Mouse (Mus musculus) adrenal gland, adult 2 months (tissue): ENCODE data around the gene Fndc10. TPM values are rescaled to one million over a fixed set of nuclear protein-coding genes. Genes with fewer than 3 reads are reported as not detected.
"Not testable (repeated sequence)": the region's sequence is repeated elsewhere in the genome, so short reads cannot be mapped to it uniquely, and the experiment has no call there.

Source experiments
- DNase-seq: peaks from one replicate; pipeline ENCODE4 v3.0.0; 2021
- polyA plus RNA-seq: library from polyadenylated mRNA; depleted of rRNA; stranded (reverse); fragments of >200 nt; gene quantifications from 2 replicates; pipeline ENCODE4 v1.2.3, GENCODE M21; 2012; rRNA removed
- total RNA-seq, 2 experiments: library from RNA; stranded (reverse); gene quantifications; 2 replicates each; pipeline ENCODE4 v1.2.3; 2021

The Fndc10 gene
- total and polyA plus RNA-seq, 3 experiments = 42.6 to 266 (median 65.1) TPM

GRCm38 (mm10) chr4:155734951-155735702 is 41.0 kb downstream of the Fndc10 start:
- DNase-seq = peak; percentile 55

- no peak for DNase-seq
Observed at GRCm38 (mm10) chr4:155735788-155736187, 41.6 kb downstream of the Fndc10 start.

GRCm38 (mm10) chr4:155736421-155736820 is 42.3 kb downstream of the Fndc10 start:
- DNase-seq = no peak

DNA sequence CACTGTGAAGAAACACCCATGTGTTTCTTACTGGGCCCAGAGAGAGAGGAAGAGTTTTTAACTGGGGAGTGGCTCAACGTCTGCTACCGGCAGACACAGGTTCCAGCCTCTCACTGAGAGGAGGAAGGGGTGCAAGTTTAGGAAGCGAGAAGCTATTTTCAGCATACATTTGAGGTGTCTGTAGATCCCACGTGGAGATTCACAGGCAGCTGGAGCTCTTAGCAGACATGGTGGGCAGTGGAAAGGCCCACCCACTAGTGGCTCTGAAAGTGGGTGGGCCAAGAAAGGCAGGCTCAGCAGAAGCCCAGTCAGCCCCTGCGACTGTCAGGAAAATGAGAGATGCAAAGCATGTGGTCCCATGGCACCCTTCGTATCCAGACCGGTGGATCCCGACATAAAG is 44.1 kb downstream of the Fndc10 start:
- DNase-seq = no peak

DNA sequence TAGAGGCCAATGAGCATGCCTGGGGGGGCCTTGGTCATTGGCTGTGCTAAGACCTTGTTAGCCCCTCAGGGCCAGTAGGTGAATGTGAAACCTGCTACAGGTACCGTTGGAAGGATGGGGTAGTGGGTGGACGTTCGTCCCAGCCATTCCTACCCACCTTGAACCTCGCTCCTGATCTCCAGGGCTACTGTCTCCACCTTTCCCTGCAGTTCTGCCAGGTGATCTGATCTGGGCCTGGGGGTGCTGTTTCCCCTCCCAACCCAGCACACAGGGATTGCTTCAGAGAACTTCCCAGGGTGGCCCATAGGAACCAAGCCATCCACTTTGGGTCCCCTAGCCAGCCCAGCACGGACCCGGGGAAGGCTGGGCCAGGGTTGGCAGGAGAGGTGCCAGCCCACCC is 45.0 kb downstream of the Fndc10 start:
- DNase-seq = no peak

DNA sequence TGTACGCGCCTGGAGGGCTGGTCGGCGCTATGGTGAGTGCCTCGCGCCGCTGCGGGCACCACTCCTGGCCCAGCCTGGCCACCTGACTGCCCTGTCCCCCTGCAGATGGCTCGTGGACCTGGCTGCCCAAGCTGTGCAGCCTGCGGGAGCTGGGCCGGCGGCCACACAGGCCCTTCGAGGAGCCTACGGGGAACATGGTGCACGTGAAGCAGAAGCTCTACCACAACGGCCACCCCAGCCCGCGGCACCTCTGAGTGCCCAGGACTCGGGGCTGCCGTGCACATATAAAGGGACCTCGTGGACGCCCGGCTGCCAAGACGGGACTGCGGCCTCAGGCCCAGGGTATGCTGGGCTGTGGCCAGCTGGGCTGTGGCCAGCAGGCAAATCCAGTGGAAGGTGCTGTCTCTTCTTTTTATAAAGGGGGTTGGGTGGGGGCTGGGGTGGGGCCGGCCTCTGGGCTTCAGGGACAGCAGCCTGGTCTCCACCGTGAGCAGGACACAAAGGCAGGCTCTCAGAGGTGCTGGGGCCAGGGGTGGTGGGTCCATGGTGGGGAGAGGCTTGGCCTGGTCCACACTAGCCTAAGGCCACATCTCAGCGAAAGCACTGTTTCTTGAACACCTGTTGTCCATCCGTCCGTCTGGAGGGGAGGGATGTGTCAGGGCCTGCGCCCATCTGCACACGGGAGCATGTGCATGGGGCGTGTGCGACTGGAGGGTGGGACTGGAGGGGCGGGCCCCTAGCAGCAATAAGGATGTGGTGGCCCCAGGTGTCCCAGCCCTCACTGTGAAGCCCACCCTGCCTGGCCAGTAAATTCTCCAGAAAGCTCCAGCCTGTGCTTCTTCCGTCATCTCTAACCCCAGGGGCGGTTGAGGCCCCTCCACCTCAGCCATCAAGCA is 45.8 kb downstream of the Fndc10 start:
- peak; percentile 27 for DNase-seq

- not testable (repeated sequence) for DNase-seq
Observed at GRCm38 (mm10) chr4:155740681-155741080, 46.5 kb downstream of the Fndc10 start.

DNA sequence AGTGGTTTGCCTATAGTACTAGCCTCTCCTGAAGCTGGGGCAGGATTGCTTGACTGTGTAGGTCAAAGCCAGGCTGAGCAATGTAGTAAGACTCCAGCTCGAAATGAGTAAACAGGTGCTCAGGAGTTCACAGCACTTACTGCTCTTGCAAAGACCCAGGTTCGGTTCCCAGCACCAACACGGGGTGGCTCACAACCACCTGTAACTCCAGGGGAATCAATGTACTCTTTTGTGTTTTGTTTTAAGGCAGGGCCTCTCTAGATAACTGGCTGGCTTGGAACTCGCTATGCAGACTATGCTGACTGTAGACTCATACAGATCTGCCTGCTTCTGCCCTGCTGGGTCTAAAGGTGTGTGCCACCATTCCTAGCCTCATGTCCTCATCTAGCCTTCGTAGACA is 48.5 kb downstream of the Fndc10 start:
- no peak for DNase-seq

GRCm38 (mm10) chr4:155744474-155744873 is 50.3 kb downstream of the Fndc10 start:
- DNase-seq = no peak

- no peak for DNase-seq
Observed at GRCm38 (mm10) chr4:155745136-155745535, 51.0 kb downstream of the Fndc10 start.

Other genes starting within 250 kb of the Fndc10 start
- gene Tmem52, start 225.2 kb upstream of the Fndc10 start, total RNA-seq = 10 to 100 TPM in 1 of 2 experiments, 1 to 10 TPM in 1; 7.5 to 13.1 TPM
- gene Tmem52, start 225.2 kb upstream of the Fndc10 start, polyA plus RNA-seq = 79.1 and 189 TPM in 2 replicates
- gene Gnb1, start 203.0 kb upstream of the Fndc10 start, total RNA-seq = 100 to 1,000 TPM; 445 to 452 TPM
- gene Gnb1, start 203.0 kb upstream of the Fndc10 start, polyA plus RNA-seq = 353 and 354 TPM in 2 replicates
- gene Nadk, start 132.0 kb upstream of the Fndc10 start, total RNA-seq = 100 to 1,000 TPM; 184 to 322 TPM
- gene Nadk, start 132.0 kb upstream of the Fndc10 start, polyA plus RNA-seq = 297 and 390 TPM in 2 replicates
- 10 to 100 TPM; 33.6 to 35.9 TPM for gene Slc35e2, start 92.9 kb upstream of the Fndc10 start, total RNA-seq
- gene Slc35e2, start 92.9 kb upstream of the Fndc10 start, polyA plus RNA-seq = 17.5 and 29.6 TPM in 2 replicates
- gene Cdk11b, start 69.5 kb upstream of the Fndc10 start, total RNA-seq = 10 to 100 TPM; 41.6 to 46.7 TPM
- 11.9 and 18.9 TPM in 2 replicates for gene Cdk11b, start 69.5 kb upstream of the Fndc10 start, polyA plus RNA-seq
- not detected for gene Gm10563, start 48.9 kb upstream of the Fndc10 start, total RNA-seq
- gene Gm10563, start 48.9 kb upstream of the Fndc10 start, polyA plus RNA-seq = not detected in 2 replicates
- gene Mmp23, start 41.0 kb upstream of the Fndc10 start, total RNA-seq = 1 to 10 TPM; 5.2 to 7.6 TPM
- gene Mmp23, start 41.0 kb upstream of the Fndc10 start, polyA plus RNA-seq = 23.2 and 23.9 TPM in 2 replicates
- 10 to 100 TPM; 40.8 to 50.9 TPM for gene Mib2, start 25.1 kb upstream of the Fndc10 start, total RNA-seq
- gene Mib2, start 25.1 kb upstream of the Fndc10 start, polyA plus RNA-seq = 110 and 117 TPM in 2 replicates
- 100 to 1,000 TPM; 104 to 143 TPM for gene Ssu72, start 10.5 kb downstream of the Fndc10 start, total RNA-seq
- 178 and 190 TPM in 2 replicates for gene Ssu72, start 10.5 kb downstream of the Fndc10 start, polyA plus RNA-seq
- under 1 TPM; 0.55 to 0.73 TPM for gene Tmem240, start 40.5 kb downstream of the Fndc10 start, total RNA-seq
- 2.0 and 3.1 TPM in 2 replicates for gene Tmem240, start 40.5 kb downstream of the Fndc10 start, polyA plus RNA-seq
- gene Atad3a, start 66.8 kb downstream of the Fndc10 start, total RNA-seq = 10 to 100 TPM; 71.4 to 90.7 TPM
- gene Atad3a, start 66.8 kb downstream of the Fndc10 start, polyA plus RNA-seq = 226 and 242 TPM in 2 replicates
- 1 to 10 TPM; 2.5 to 4.8 TPM for gene Vwa1, start 80.4 kb downstream of the Fndc10 start, total RNA-seq
- 9.4 and 12.0 TPM in 2 replicates for gene Vwa1, start 80.4 kb downstream of the Fndc10 start, polyA plus RNA-seq
- under 1 TPM; 0.52 to 0.62 TPM for gene Tmem88b, start 91.5 kb downstream of the Fndc10 start, total RNA-seq
- gene Tmem88b, start 91.5 kb downstream of the Fndc10 start, polyA plus RNA-seq = 0.81 and 0.97 TPM in 2 replicates
- gene Ankrd65, start 96.1 kb downstream of the Fndc10 start, total RNA-seq = not detected
- gene Ankrd65, start 96.1 kb downstream of the Fndc10 start, polyA plus RNA-seq = 0.11 and 0.16 TPM in 2 replicates
- gene Mrpl20, start 108.5 kb downstream of the Fndc10 start, total RNA-seq = 100 to 1,000 TPM; 122 to 141 TPM
- 42.1 and 65.2 TPM in 2 replicates for gene Mrpl20, start 108.5 kb downstream of the Fndc10 start, polyA plus RNA-seq
- 100 to 1,000 TPM in 1 of 2 experiments, 10 to 100 TPM in 1; 70.2 to 118 TPM for gene Ccnl2, start 118.1 kb downstream of the Fndc10 start, total RNA-seq
- 56.0 and 58.2 TPM in 2 replicates for gene Ccnl2, start 118.1 kb downstream of the Fndc10 start, polyA plus RNA-seq
- gene Aurkaip1, start 136.9 kb downstream of the Fndc10 start, total RNA-seq = 100 to 1,000 TPM; 155 to 164 TPM
- 276 and 293 TPM in 2 replicates for gene Aurkaip1, start 136.9 kb downstream of the Fndc10 start, polyA plus RNA-seq
- gene Mxra8, start 145.3 kb downstream of the Fndc10 start, total RNA-seq = 10 to 100 TPM; 36.9 to 55.5 TPM
- 164 and 185 TPM in 2 replicates for gene Mxra8, start 145.3 kb downstream of the Fndc10 start, polyA plus RNA-seq
- gene Dvl1, start 153.1 kb downstream of the Fndc10 start, total RNA-seq = 10 to 100 TPM; 58.1 to 66.7 TPM
- gene Dvl1, start 153.1 kb downstream of the Fndc10 start, polyA plus RNA-seq = 187 and 202 TPM in 2 replicates
- under 1 TPM; 0.32 to 0.35 TPM for gene Tas1r3, start 169.0 kb downstream of the Fndc10 start, total RNA-seq
- gene Tas1r3, start 169.0 kb downstream of the Fndc10 start, polyA plus RNA-seq = 0.56 and 0.62 TPM in 2 replicates
- gene Cptp, start 175.1 kb downstream of the Fndc10 start, total RNA-seq = 10 to 100 TPM; 18.7 to 21.1 TPM
- 29.4 and 37.1 TPM in 2 replicates for gene Cptp, start 175.1 kb downstream of the Fndc10 start, polyA plus RNA-seq
- gene Ints11, start 175.2 kb downstream of the Fndc10 start, total RNA-seq = 10 to 100 TPM; 27.5 to 32.0 TPM
- gene Ints11, start 175.2 kb downstream of the Fndc10 start, polyA plus RNA-seq = 24.5 and 30.8 TPM in 2 replicates
- gene Pusl1, start 197.4 kb downstream of the Fndc10 start, total RNA-seq = 10 to 100 TPM; 21.8 to 28.4 TPM
- gene Pusl1, start 197.4 kb downstream of the Fndc10 start, polyA plus RNA-seq = 118 and 119 TPM in 2 replicates
- gene Acap3, start 197.5 kb downstream of the Fndc10 start, total RNA-seq = 10 to 100 TPM; 14.4 to 20.9 TPM
- 29.0 and 29.3 TPM in 2 replicates for gene Acap3, start 197.5 kb downstream of the Fndc10 start, polyA plus RNA-seq
- 10 to 100 TPM; 64.1 to 94.4 TPM for gene Ube2j2, start 249.5 kb downstream of the Fndc10 start, total RNA-seq
- 93.2 and 95.5 TPM in 2 replicates for gene Ube2j2, start 249.5 kb downstream of the Fndc10 start, polyA plus RNA-seq